Mouse (Mus musculus) Muller cell, postnatal 12 days (primary cell): ENCODE results near the gene Kif9.
A peak's percentile ranks its signal among the peaks of the same experiment; 100 is the strongest.

Experiments
- DNase-seq: peaks from one replicate; pipeline ENCODE4 v3.0.0-alpha.2; 2015; ENCODE audit errors: inconsistent ontology term

The Kif9 gene

GRCm38 (mm10) chr9:110529002-110529737 lies 52.4 kb downstream of the Kif9 start:
- no peak for DNase-seq

- DNase-seq = no peak
Measured at GRCm38 (mm10) chr9:110530650-110531049, 53.9 kb downstream of the Kif9 start.

- no peak for DNase-seq
Measured at GRCm38 (mm10) chr9:110531151-110531791, 54.5 kb downstream of the Kif9 start.

- DNase-seq = peak; percentile 99
Measured at GRCm38 (mm10) chr9:110531914-110532489, 55.2 kb downstream of the Kif9 start.

- peak; percentile 75 for DNase-seq
Measured at GRCm38 (mm10) chr9:110532538-110533291, 56.0 kb downstream of the Kif9 start, which contains the start of gene Setd2. TSS of gene Setd2 (plus strand) at chr9:110532597.

GRCm38 (mm10) chr9:110533645-110534044 lies 56.9 kb downstream of the Kif9 start:
- DNase-seq = peak; percentile 6

- DNase-seq = no peak
Measured at GRCm38 (mm10) chr9:110535114-110535513, 58.4 kb downstream of the Kif9 start.

- DNase-seq = no peak
Measured at GRCm38 (mm10) chr9:110536636-110537035, 59.9 kb downstream of the Kif9 start.

- DNase-seq = no peak
Measured at GRCm38 (mm10) chr9:110538511-110538910, 61.8 kb downstream of the Kif9 start.

GRCm38 (mm10) chr9:110541988-110542387 lies 65.2 kb downstream of the Kif9 start:
- DNase-seq = no peak

- no peak for DNase-seq
Measured at GRCm38 (mm10) chr9:110548261-110548660, 71.5 kb downstream of the Kif9 start.

GRCm38 (mm10) chr9:110568309-110568708 lies 91.6 kb downstream of the Kif9 start:
- DNase-seq = no peak
